Mouse (Mus musculus) heart, embryonic 11.5 days (tissue): ENCODE measurements around the gene Arhgap10. TPM values are rescaled to one million over a fixed set of nuclear protein-coding genes. Genes with fewer than 3 reads are reported as not detected.

Experiments
- ATAC-seq: fragments of 200-750 bp; cut with Nextera tagmentation; replicated peaks from 2 replicates; pipeline ENCODE4 v1.8.0; 2017; ENCODE audit warnings: moderate library complexity; ENCODE audit not compliant: insufficient number of reproducible peaks, low FRiP score, low TSS enrichment
- H3K27ac ChIP-seq: fragments of 300-500 bp; sonication (generic); 2 replicates; pipeline ENCODE4 v1.5.1; 2014; ENCODE audit warnings: mild to moderate bottlenecking, low read depth, low read length
- H3K27me3 ChIP-seq: fragments of 300-500 bp; sonication (generic); 2 replicates; pipeline ENCODE4 v1.6.1; 2014; ENCODE audit warnings: mild to moderate bottlenecking, low read length, mixed read lengths; ENCODE audit not compliant: control insufficient read depth, insufficient read depth
- H3K36me3 ChIP-seq: fragments of 300-500 bp; sonication (generic); 2 replicates; pipeline ENCODE4 v1.6.1; 2014; ENCODE audit warnings: mild to moderate bottlenecking, low read length, moderate library complexity, mixed read lengths; ENCODE audit not compliant: control insufficient read depth, insufficient read depth
- H3K4me1 ChIP-seq: fragments of 300-500 bp; sonication (generic); 2 replicates; pipeline ENCODE4 v1.6.1; 2014; ENCODE audit warnings: low read length; ENCODE audit not compliant: control insufficient read depth, insufficient read depth
- H3K4me2 ChIP-seq: fragments of 300-500 bp; sonication (generic); 2 replicates; pipeline ENCODE4 v1.6.1; 2014; ENCODE audit warnings: mild to moderate bottlenecking, moderate library complexity
- H3K4me3 ChIP-seq: fragments of 300-500 bp; sonication (generic); 2 replicates; pipeline ENCODE4 v1.5.1; 2014; ENCODE audit warnings: low read depth, low read length
- H3K9ac ChIP-seq: fragments of 300-500 bp; sonication (generic); 2 replicates; pipeline ENCODE4 v1.6.1; 2014; ENCODE audit warnings: mild to moderate bottlenecking, low read depth, low read length, moderate library complexity
- H3K9me3 ChIP-seq: fragments of 300-500 bp; sonication (generic); replicated peaks from 2 replicates; pipeline ENCODE4 v1.6.1; 2016; ENCODE audit warnings: low read length; ENCODE audit not compliant: control insufficient read depth
- WGBS: fragments of 180-500 bp; shearing (Covaris S2); extraction: QIAGEN DNeasy Blood & Tissue Kit; methylation state at CpG from one replicate; pipeline ENCODE4 v1.1.7; 2014; ENCODE audit not compliant: insufficient replicate concordance; 5-methylcytosine and 5-hydroxymethylcytosine counted together
- polyA plus RNA-seq: library from polyadenylated mRNA; unstranded; fragments of >200 nt; fragmentation: Nextera tagmentation; extraction: Ambion mirVana; gene quantifications from 2 replicates; pipeline ENCODE4 v1.2.1, GENCODE M21; 2014

Arhgap10 gene
- polyA plus RNA-seq, 1 experiment from 2014 or later = 23.2 TPM

GRCm38 (mm10) chr8:77343335-77343734 is 174.4 kb downstream of the Arhgap10 start:
- H3K9me3 ChIP-seq = no peaks in the 10 kb centered on the region
- no peak overlapping the region for H3K27ac ChIP-seq
- H3K36me3 ChIP-seq = no peaks in the 10 kb centered on the region
- ATAC-seq = no peak
- 80% methylated on average over 3 of the region's 3 CpGs for WGBS
- no peaks in the 10 kb centered on the region for H3K27me3 ChIP-seq
- H3K9ac ChIP-seq = no peak overlapping the region
- peaks cover 5% of the 10 kb centered on the region; the same call in 1 of the 2 replicates for H3K4me1 ChIP-seq
- H3K4me3 ChIP-seq = no peak overlapping the region
- H3K4me2 ChIP-seq = no peak overlapping the region

- Histone ChIP-seq H3K27ac (no peak overlapping the region), H3K36me3 (no peaks in the 10 kb centered on the region), H3K9me3 (no peaks in the 10 kb centered on the region), H3K4me2 (no peak overlapping the region), H3K9ac (no peak overlapping the region), H3K4me1 (peaks cover 10% of the 10 kb centered on the region; the same call in 1 of the 2 replicates), H3K4me3 (no peak overlapping the region), H3K27me3 (no peaks in the 10 kb centered on the region)
- 73% methylated on average over 4 of the region's 4 CpGs for WGBS
- no peak for ATAC-seq
Measured at GRCm38 (mm10) chr8:77342144-77342543, 175.6 kb downstream of the Arhgap10 start.

GRCm38 (mm10) chr8:77341329-77341728 is 176.4 kb downstream of the Arhgap10 start:
- WGBS = 54% methylated on average over 9 of the region's 9 CpGs
- no peaks in the 10 kb centered on the region for H3K9me3 ChIP-seq
- no peak overlapping the region for H3K9ac ChIP-seq
- no peak for ATAC-seq
- no peak overlapping the region for H3K27ac ChIP-seq
- H3K36me3 ChIP-seq = no peaks in the 10 kb centered on the region
- no peak overlapping the region for H3K4me2 ChIP-seq
- no peaks in the 10 kb centered on the region for H3K27me3 ChIP-seq
- peaks cover 13% of the 10 kb centered on the region; the same call in 1 of the 2 replicates for H3K4me1 ChIP-seq
- no peak overlapping the region for H3K4me3 ChIP-seq

GRCm38 (mm10) chr8:77340046-77340747 is 177.6 kb downstream of the Arhgap10 start:
- WGBS = 85% methylated on average over 6 of the region's 6 CpGs
- H3K27me3 ChIP-seq = no peaks in the 10 kb centered on the region

GRCm38 (mm10) chr8:77337272-77337671 is 180.5 kb downstream of the Arhgap10 start:
- no peak overlapping the region for H3K9ac ChIP-seq
- no peak overlapping the region for H3K27ac ChIP-seq
- no peaks in the 10 kb centered on the region for H3K27me3 ChIP-seq
- no peaks in the 10 kb centered on the region for H3K36me3 ChIP-seq
- H3K9me3 ChIP-seq = no peaks in the 10 kb centered on the region
- peaks cover 13% of the 10 kb centered on the region; the same call in 1 of the 2 replicates for H3K4me1 ChIP-seq
- 75% methylated on average over 12 of the region's 12 CpGs for WGBS
- no peak overlapping the region for H3K4me3 ChIP-seq
- 0 out of 2 replicates have a peak, but pooled peaks have one; percentile 19 for ATAC-seq
- no peak overlapping the region for H3K4me2 ChIP-seq

More at GRCm38 (mm10) chr8:77340046-77340747, 177.6 kb downstream of the Arhgap10 start:
- H3K9ac ChIP-seq = no peak overlapping the region
- no peak overlapping the region for H3K4me2 ChIP-seq
- H3K4me3 ChIP-seq = no peak overlapping the region
- no peak overlapping the region for H3K27ac ChIP-seq
- H3K9me3 ChIP-seq = no peaks in the 10 kb centered on the region
- no peaks in the 10 kb centered on the region for H3K36me3 ChIP-seq
- ATAC-seq = no peak
- H3K4me1 ChIP-seq = peaks cover 13% of the 10 kb centered on the region; the same call in 1 of the 2 replicates

DNA sequence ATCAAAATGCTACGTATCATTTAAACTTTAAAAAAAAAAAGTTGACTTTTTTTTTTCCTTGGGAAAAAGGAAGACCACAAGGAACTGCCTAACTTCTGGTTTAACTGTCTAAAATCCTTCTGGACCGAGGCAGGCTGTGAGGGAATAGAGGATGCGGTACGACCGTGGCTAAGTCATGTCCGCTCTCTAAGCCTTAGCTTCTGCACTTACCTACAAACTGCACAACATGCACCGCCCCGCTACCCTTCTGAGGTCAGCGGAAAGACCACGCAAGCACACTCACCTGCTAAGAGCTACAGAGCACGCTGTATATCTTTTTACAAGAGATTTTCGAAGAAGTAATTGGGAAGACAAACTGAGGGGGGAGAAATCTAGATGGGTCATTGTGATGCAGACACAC is 186.6 kb downstream of the Arhgap10 start:
- no peak overlapping the region for H3K4me3 ChIP-seq

DNA sequence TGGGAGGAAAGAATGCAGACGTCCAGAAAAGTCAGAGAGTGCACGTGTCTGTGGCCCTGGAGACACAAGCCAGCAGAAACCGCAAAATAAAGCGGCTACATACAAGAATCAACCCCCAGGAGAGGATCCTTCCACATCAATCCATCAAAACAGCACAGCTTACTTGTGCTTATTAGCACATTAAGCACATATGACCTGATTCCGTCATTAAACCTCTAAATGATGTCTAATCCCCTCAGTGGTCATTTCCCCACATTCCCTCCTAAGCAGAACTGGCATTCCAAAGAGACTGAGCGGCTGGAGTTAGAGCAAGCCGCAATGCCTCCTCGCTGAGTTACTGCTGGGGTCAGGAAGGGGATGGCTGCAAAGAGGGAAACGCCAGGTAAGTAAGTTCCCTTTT is 187.4 kb downstream of the Arhgap10 start:
- no peak overlapping the region for H3K27ac ChIP-seq
- no peaks in the 10 kb centered on the region for H3K27me3 ChIP-seq
- H3K4me1 ChIP-seq = peaks cover 25% of the 10 kb centered on the region
- ATAC-seq = no peak
- 69% methylated on average over 9 of the region's 9 CpGs for WGBS
- H3K36me3 ChIP-seq = no peaks in the 10 kb centered on the region
- no peak overlapping the region for H3K4me3 ChIP-seq
- no peaks in the 10 kb centered on the region for H3K9me3 ChIP-seq
- H3K9ac ChIP-seq = no peak overlapping the region
- H3K4me2 ChIP-seq = no peak overlapping the region

More for the DNA sequence above, 186.6 kb downstream of the Arhgap10 start:
- no peaks in the 10 kb centered on the region for H3K36me3 ChIP-seq
- no peaks in the 10 kb centered on the region for H3K9me3 ChIP-seq
- H3K4me1 ChIP-seq = peaks cover 25% of the 10 kb centered on the region
- no peak for ATAC-seq
- no peaks in the 10 kb centered on the region for H3K27me3 ChIP-seq
- 90% methylated on average over 12 of the region's 12 CpGs for WGBS
- H3K9ac ChIP-seq = no peak overlapping the region
- no peak overlapping the region for H3K4me2 ChIP-seq
- H3K27ac ChIP-seq = no peak overlapping the region

GRCm38 (mm10) chr8:77329783-77330182 is 188.0 kb downstream of the Arhgap10 start:
- H3K9me3 ChIP-seq = no peaks in the 10 kb centered on the region
- ATAC-seq = no peak
- H3K4me3 ChIP-seq = no peak overlapping the region
- H3K27ac ChIP-seq = no peak overlapping the region
- H3K4me1 ChIP-seq = peaks cover 25% of the 10 kb centered on the region
- H3K4me2 ChIP-seq = no peak overlapping the region
- H3K27me3 ChIP-seq = no peaks in the 10 kb centered on the region
- WGBS = 46% methylated on average over 4 of the region's 4 CpGs
- no peaks in the 10 kb centered on the region for H3K36me3 ChIP-seq
- H3K9ac ChIP-seq = no peak overlapping the region

GRCm38 (mm10) chr8:77328473-77328872 is 189.3 kb downstream of the Arhgap10 start:
- no peaks in the 10 kb centered on the region for H3K27me3 ChIP-seq
- no peaks in the 10 kb centered on the region for H3K9me3 ChIP-seq
- H3K4me2 ChIP-seq = no peak overlapping the region
- ATAC-seq = no peak
- H3K27ac ChIP-seq = no peak overlapping the region
- no peak overlapping the region for H3K4me3 ChIP-seq
- 89% methylated on average over 8 of the region's 8 CpGs for WGBS
- H3K4me1 ChIP-seq = peaks cover 25% of the 10 kb centered on the region
- no peak overlapping the region for H3K9ac ChIP-seq
- H3K36me3 ChIP-seq = no peaks in the 10 kb centered on the region
